Mouse (Mus musculus) embryonic facial prominence, embryonic 10.5 days (tissue): ENCODE results near the gene Tpi1. TPM values are rescaled to one million over a fixed set of nuclear protein-coding genes. Genes with fewer than 3 reads are reported as not detected.

Source experiments
- DNase-seq: peaks from one replicate; pipeline ENCODE4 v3.0.0-alpha.2; 2017; ENCODE audit warnings: low spot score
- H3K27ac ChIP-seq: fragments of 300-500 bp; sonication (generic); replicated peaks from 2 replicates; pipeline ENCODE4 v1.5.1; 2016; ENCODE audit warnings: mild to moderate bottlenecking
- H3K27me3 ChIP-seq: fragments of 300-500 bp; sonication (generic); replicated peaks from 2 replicates; pipeline ENCODE4 v1.6.1; 2016; ENCODE audit warnings: low read depth, mild to moderate bottlenecking; ENCODE audit not compliant: poor library complexity, severe bottlenecking
- H3K36me3 ChIP-seq: fragments of 300-500 bp; sonication (generic); replicated peaks from 2 replicates; pipeline ENCODE4 v1.6.1; 2016; ENCODE audit warnings: mild to moderate bottlenecking, moderate library complexity
- H3K4me1 ChIP-seq: fragments of 300-500 bp; sonication (generic); 2 replicates; pipeline ENCODE4 v1.6.1; 2016
- H3K4me3 ChIP-seq: fragments of 300-500 bp; sonication (generic); 2 replicates; pipeline ENCODE4 v1.5.1; 2016; ENCODE audit warnings: mild to moderate bottlenecking, moderate library complexity
- H3K9me3 ChIP-seq: fragments of 300-500 bp; sonication (generic); 2 replicates; pipeline ENCODE4 v1.6.1; 2016; ENCODE audit warnings: mild to moderate bottlenecking
- WGBS: fragments of 180-500 bp; shearing (Covaris S2); methylation state at CpG from one replicate; pipeline ENCODE4 v1.1.7; 2016; 5-methylcytosine and 5-hydroxymethylcytosine counted together
- polyA plus RNA-seq: library from polyadenylated mRNA; unstranded; fragments of >200 nt; fragmentation: Nextera tagmentation; extraction: Ambion mirVana; gene quantifications from 2 replicates; pipeline ENCODE4 v1.2.1, GENCODE M21; 2016

The Tpi1 gene
- polyA plus RNA-seq, 1 experiment from 2014 or later = 829 TPM

GRCm38 (mm10) chr6:124828868-124829798 is 15.0 kb upstream of the Tpi1 start, which contains the start of the genes Usp5 and Cdca3:
Gene Usp5 (minus strand): TSS chr6:124829484.
Gene Cdca3 (plus strand): TSS chr6:124829547.
- Histone ChIP-seq H3K27me3 (no peaks in the 10 kb centered on the region), H3K9me3 (no peaks in the 10 kb centered on the region), H3K4me1 (peaks cover 40% of the 10 kb centered on the region), H3K27ac (peak within 1 kb of the TSS; percentile 90), H3K4me3 (peak within 1 kb of the TSS; percentile 81), H3K36me3 (peaks cover 65% of the 10 kb centered on the region)
- peak; percentile 99 for DNase-seq
- under 1% methylated on average over 55 of the region's 55 CpGs for WGBS

GRCm38 (mm10) chr6:124828101-124828592 is 14.1 kb upstream of the Tpi1 start:
- WGBS = 25% methylated on average over 10 of the region's 10 CpGs
- peak; percentile 59 for DNase-seq
- Histone ChIP-seq H3K27ac (peak overlapping the region; percentile 90), H3K27me3 (no peaks in the 10 kb centered on the region), H3K9me3 (no peaks in the 10 kb centered on the region), H3K36me3 (peaks cover 65% of the 10 kb centered on the region), H3K4me1 (peaks cover 31% of the 10 kb centered on the region), H3K4me3 (peak overlapping the region; percentile 81)

- no peak overlapping the region for H3K4me3 ChIP-seq
- no peaks in the 10 kb centered on the region for H3K4me1 ChIP-seq
- H3K36me3 ChIP-seq = peaks cover 100% of the 10 kb centered on the region
- no peak overlapping the region for H3K27ac ChIP-seq
- DNase-seq = no peak
- 96% methylated on average over 4 of the region's 4 CpGs for WGBS
- no peaks in the 10 kb centered on the region for H3K9me3 ChIP-seq
- no peaks in the 10 kb centered on the region for H3K27me3 ChIP-seq
Observed at GRCm38 (mm10) chr6:124822049-124822448, 8.0 kb upstream of the Tpi1 start.

- peaks cover 100% of the 10 kb centered on the region for H3K36me3 ChIP-seq
- 93% methylated on average over 5 of the region's 5 CpGs for WGBS
- DNase-seq = no peak
Observed at GRCm38 (mm10) chr6:124820891-124821290, 6.8 kb upstream of the Tpi1 start.

GRCm38 (mm10) chr6:124817971-124818370 is 3.9 kb upstream of the Tpi1 start:
- Histone ChIP-seq H3K4me1 (peaks cover 19% of the 10 kb centered on the region), H3K36me3 (peaks cover 84% of the 10 kb centered on the region), H3K9me3 (no peaks in the 10 kb centered on the region), H3K27ac (no peak overlapping the region), H3K27me3 (no peaks in the 10 kb centered on the region), H3K4me3 (no peak overlapping the region)
- 95% methylated on average over 8 of the region's 8 CpGs for WGBS
- DNase-seq = no peak

More at GRCm38 (mm10) chr6:124820891-124821290, 6.8 kb upstream of the Tpi1 start:
- no peak overlapping the region for H3K4me3 ChIP-seq
- H3K27me3 ChIP-seq = no peaks in the 10 kb centered on the region
- no peak overlapping the region for H3K27ac ChIP-seq
- no peaks in the 10 kb centered on the region for H3K9me3 ChIP-seq
- H3K4me1 ChIP-seq = no peaks in the 10 kb centered on the region

GRCm38 (mm10) chr6:124817563-124817962 is 3.5 kb upstream of the Tpi1 start:
- Histone ChIP-seq H3K27me3 (no peaks in the 10 kb centered on the region), H3K36me3 (peaks cover 83% of the 10 kb centered on the region), H3K4me3 (no peak overlapping the region), H3K4me1 (peaks cover 23% of the 10 kb centered on the region), H3K27ac (no peak overlapping the region), H3K9me3 (no peaks in the 10 kb centered on the region)
- 97% methylated on average over 8 of the region's 8 CpGs for WGBS
- DNase-seq = no peak

- DNase-seq = no peak
- Histone ChIP-seq H3K9me3 (no peaks in the 10 kb centered on the region), H3K4me1 (peaks cover 27% of the 10 kb centered on the region), H3K27ac (no peak overlapping the region), H3K27me3 (no peaks in the 10 kb centered on the region), H3K4me3 (no peak overlapping the region), H3K36me3 (peaks cover 83% of the 10 kb centered on the region)
- WGBS = 93% methylated on average over 11 of the region's 11 CpGs
Observed at GRCm38 (mm10) chr6:124817125-124817524, 3.0 kb upstream of the Tpi1 start.

- H3K36me3 ChIP-seq = peaks cover 83% of the 10 kb centered on the region
- no peak overlapping the region for H3K4me3 ChIP-seq
- 93% methylated on average over 4 of the region's 4 CpGs for WGBS
- DNase-seq = no peak
- no peaks in the 10 kb centered on the region for H3K27me3 ChIP-seq
- peaks cover 32% of the 10 kb centered on the region for H3K4me1 ChIP-seq
- H3K9me3 ChIP-seq = no peaks in the 10 kb centered on the region
- H3K27ac ChIP-seq = no peak overlapping the region
Observed at GRCm38 (mm10) chr6:124816611-124817010, 2.5 kb upstream of the Tpi1 start.

- no peak for DNase-seq
- Histone ChIP-seq H3K27ac (no peak overlapping the region), H3K4me1 (peaks cover 42% of the 10 kb centered on the region), H3K4me3 (peak overlapping the region; percentile 92; the same call in 1 of the 2 replicates), H3K27me3 (no peaks in the 10 kb centered on the region), H3K9me3 (no peaks in the 10 kb centered on the region), H3K36me3 (peaks cover 83% of the 10 kb centered on the region)
- WGBS = 77% methylated on average over 9 of the region's 9 CpGs
Observed at GRCm38 (mm10) chr6:124814858-124815774, 1.0 kb upstream of the Tpi1 start.

GRCm38 (mm10) chr6:124814448-124814847 is 352 bp upstream of the Tpi1 start:
- peak overlapping the region; percentile 98 for H3K27ac ChIP-seq
- peaks cover 49% of the 10 kb centered on the region for H3K4me1 ChIP-seq
- H3K36me3 ChIP-seq = peaks cover 81% of the 10 kb centered on the region
- no peaks in the 10 kb centered on the region for H3K9me3 ChIP-seq
- WGBS = 49% methylated on average over 8 of the region's 8 CpGs
- no peak for DNase-seq
- H3K4me3 ChIP-seq = peak overlapping the region; percentile 92
- H3K27me3 ChIP-seq = no peaks in the 10 kb centered on the region

GRCm38 (mm10) chr6:124813496-124813895 is 600 bp downstream of the Tpi1 start:
- WGBS = under 1% methylated on average over 18 of the region's 18 CpGs
- peaks cover 58% of the 10 kb centered on the region for H3K4me1 ChIP-seq

GRCm38 (mm10) chr6:124812848-124813247 is 1.2 kb downstream of the Tpi1 start:
- H3K4me3 ChIP-seq = peak overlapping the region; percentile 92
- H3K27me3 ChIP-seq = no peaks in the 10 kb centered on the region
- H3K27ac ChIP-seq = peak overlapping the region; percentile 98
- H3K4me1 ChIP-seq = peaks cover 65% of the 10 kb centered on the region
- DNase-seq = no peak
- 26% methylated on average over 9 of the region's 9 CpGs for WGBS
- no peaks in the 10 kb centered on the region for H3K9me3 ChIP-seq
- peaks cover 65% of the 10 kb centered on the region for H3K36me3 ChIP-seq

More at GRCm38 (mm10) chr6:124813496-124813895, 600 bp downstream of the Tpi1 start:
- peak; percentile 87 for DNase-seq
- Histone ChIP-seq H3K27ac (peak overlapping the region; percentile 98), H3K36me3 (peaks cover 72% of the 10 kb centered on the region), H3K9me3 (no peaks in the 10 kb centered on the region), H3K27me3 (no peaks in the 10 kb centered on the region), H3K4me3 (peak overlapping the region; percentile 92)
